15 mouse cellular contexts compared by ENCODE assay signal in the genomic region with DNA sequence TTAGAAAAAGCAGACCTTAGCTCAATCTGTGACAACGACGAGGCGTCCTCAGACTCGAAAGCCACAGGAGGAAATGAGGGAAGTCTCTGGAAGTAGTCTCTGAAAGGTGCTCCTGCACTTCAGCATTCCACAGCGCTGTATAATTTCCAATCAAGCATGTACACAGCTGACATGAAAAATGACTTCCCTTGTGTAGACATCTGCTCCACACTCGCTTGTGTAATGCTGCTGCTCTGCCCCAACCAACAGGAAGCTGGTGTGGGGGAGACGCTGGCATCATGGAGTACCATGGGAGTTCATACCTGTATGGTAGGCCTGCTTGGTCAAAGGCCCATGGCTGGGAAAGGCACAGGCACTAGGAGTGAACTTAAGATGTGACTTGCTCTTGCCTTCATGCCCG.
DNase-seq lines count a peak whose midpoint lies in the region; ATAC-seq and TF ChIP-seq lines count a peak whose summit lies in the region.
"Had no signal": no experiment of that assay in that cellular context is flagged by ENCODE, and none has a peak within 500 bp of the region (broad histone marks: within the 10 kb centered on the region; RNA-seq: fewer than 3 reads in every experiment).

No protein-coding gene starts in this region.

- TF ChIP-seq POLR2A in kidney, adult 2 months (IDR thresholded peaks at IDR 0.05; ENCODE audit: low read depth, low read length), result no peak

- no peaks in the 10 kb centered on the region for H3K36me3 ChIP-seq in kidney, adult 2 months (ENCODE audit: control insufficient read depth, insufficient read depth, low read length)
- no peaks in the 10 kb centered on the region for H3K36me3 ChIP-seq in kidney, embryonic 16.5 days (ENCODE audit: insufficient read depth, low read length)
- H3K36me3 ChIP-seq in lung, embryonic 16.5 days (ENCODE audit: control insufficient read depth, insufficient read depth, low read length), result no peaks in the 10 kb centered on the region
- H3K36me3 ChIP-seq in midbrain, embryonic 15.5 days (replicated peaks), result no peaks in the 10 kb centered on the region
- H3K36me3 ChIP-seq: forebrain, embryonic 10.5 days; neural tube, embryonic 13.5 days had no signal

- no peak overlapping the region for H3K4me2 ChIP-seq in kidney, embryonic 16.5 days (replicated peaks; ENCODE audit: low read depth, low read length)
- H3K4me2 ChIP-seq in lung, embryonic 16.5 days (ENCODE audit: low read depth, low read length), result no peak overlapping the region
- H3K4me2 ChIP-seq in midbrain, embryonic 15.5 days, result no peak overlapping the region
- H3K4me2 ChIP-seq: neural tube, embryonic 13.5 days had no signal

- no peak for TF ChIP-seq CTCF in kidney, adult 2 months (conservative IDR thresholded peaks at IDR 0.05; ENCODE audit: insufficient read depth, insufficient read length, low read depth, low read length)
- no peak for TF ChIP-seq CTCF in Patski (IDR thresholded peaks at IDR 0.05)

- WGBS in kidney, adult 2 months, result 46% methylated on average over 8 of the region's 8 CpGs
- WGBS in kidney, embryonic 16.5 days, result 53% methylated on average over 8 of the region's 8 CpGs
- WGBS in lung, embryonic 16.5 days, result 44% methylated on average over 8 of the region's 8 CpGs
- 92% methylated on average over 8 of the region's 8 CpGs for WGBS in midbrain, embryonic 15.5 days

- H3K4me1 ChIP-seq in kidney, adult 2 months (ENCODE audit: control insufficient read depth, insufficient read depth, low read length), result 0 out of 2 replicates have a peak, but pooled peaks cover 2% of the 10 kb centered on the region
- H3K4me1 ChIP-seq in kidney, embryonic 16.5 days (ENCODE audit: insufficient read depth, low read length), result peaks cover 25% of the 10 kb centered on the region; the same call in 1 of the 2 replicates
- H3K4me1 ChIP-seq in lung, embryonic 16.5 days (replicated peaks; ENCODE audit: control insufficient read depth, insufficient read depth, low read length), result peaks cover 12% of the 10 kb centered on the region; the same call in 1 of the 2 replicates
- H3K4me1 ChIP-seq in midbrain, embryonic 15.5 days, result peaks cover 7% of the 10 kb centered on the region

- H3K27ac ChIP-seq in kidney, adult 2 months (ENCODE audit: insufficient read depth, low read depth, low read length), result no peak overlapping the region
- peak overlapping the region; percentile 41; the same call in 1 of the 2 replicates for H3K27ac ChIP-seq in kidney, embryonic 16.5 days (ENCODE audit: low read length)
- H3K27ac ChIP-seq in lung, embryonic 16.5 days (ENCODE audit: low read length), result peak overlapping the region; percentile 41
- no peak overlapping the region for H3K27ac ChIP-seq in midbrain, embryonic 15.5 days
- H3K27ac ChIP-seq: forebrain, embryonic 10.5 days; heart, adult 2 months; neural tube, embryonic 13.5 days had no signal

- H3K9me3 ChIP-seq in kidney, embryonic 16.5 days (ENCODE audit: low read length), result no peaks in the 10 kb centered on the region
- H3K9me3 ChIP-seq in lung, embryonic 16.5 days (ENCODE audit: control insufficient read depth, low read length), result no peaks in the 10 kb centered on the region
- H3K9me3 ChIP-seq in midbrain, embryonic 15.5 days, result no peaks in the 10 kb centered on the region
- H3K9me3 ChIP-seq: forebrain, embryonic 10.5 days; neural tube, embryonic 13.5 days had no signal

- POLR2A ChIA-PET in Patski (lab: Charles Lee), result no interaction called here

- no peak overlapping the region for H3K4me3 ChIP-seq in kidney, adult 2 months (ENCODE audit: insufficient read depth, low read depth, low read length)
- no peak overlapping the region for H3K4me3 ChIP-seq in kidney, embryonic 16.5 days (ENCODE audit: low read length)
- H3K4me3 ChIP-seq in lung, embryonic 16.5 days (ENCODE audit: low read length), result no peak overlapping the region
- H3K4me3 ChIP-seq in midbrain, embryonic 15.5 days, result no peak overlapping the region
- H3K4me3 ChIP-seq: forebrain, embryonic 10.5 days; heart, adult 2 months; neural tube, embryonic 13.5 days had no signal

- peak; percentile 69 for ATAC-seq in Patski
- peak; percentile 57; the same call in 1 of the 2 replicates for ATAC-seq in kidney, embryonic 16.5 days (ENCODE audit: low FRiP score, low TSS enrichment)
- peak; percentile 68 for ATAC-seq in lung, embryonic 16.5 days (ENCODE audit: low read depth)
- ATAC-seq in midbrain, embryonic 15.5 days (replicated peaks), result no peak
- ATAC-seq: inflammation-experienced regulatory T-cells, adult 6 months had no signal

- CTCF ChIA-PET in Patski (lab: Charles Lee), result interaction anchor here (1.4 kb wide), 2 partner anchors 9 to 65 kb away, joined by 3 to 6 read pairs; no protein-coding TSS in a partner anchor

- H3K9ac ChIP-seq in kidney, embryonic 16.5 days (replicated peaks; ENCODE audit: low read length), result no peak overlapping the region; the same call in 1 of the 2 replicates
- no peak overlapping the region for H3K9ac ChIP-seq in lung, embryonic 16.5 days (ENCODE audit: low read length)
- no peak overlapping the region for H3K9ac ChIP-seq in midbrain, embryonic 15.5 days
- H3K9ac ChIP-seq: neural tube, embryonic 13.5 days had no signal

- in situ Hi-C loops in Patski (cut with MboI; ENCODE audit: low pct_unique_long_range_greater_than_20kb), result no loop called here

- DNase-seq in kidney, adult 2 months, result peak; percentile 33
- no peak for DNase-seq in kidney, adult 11 months
- DNase-seq in Patski (ENCODE audit: low read depth, low spot score), result no peak
- DNase-seq in thymus, postnatal 4 days, result no peak
- no peak for DNase-seq in right cerebral cortex, adult 2 months (ENCODE audit: low spot score in 2 of 2)
- DNase-seq: adrenal gland, adult 2 months; cerebellum, adult 18-20 months; heart, adult 2 months; heart, postnatal 10 days had no signal

- no peaks in the 10 kb centered on the region for H3K27me3 ChIP-seq in kidney, adult 2 months (replicated peaks; ENCODE audit: control insufficient read depth, insufficient read depth, low read length)
- H3K27me3 ChIP-seq in Patski, result no peaks in the 10 kb centered on the region
- no peaks in the 10 kb centered on the region for H3K27me3 ChIP-seq in kidney, embryonic 16.5 days (ENCODE audit: insufficient read depth, low read length)
- no peaks in the 10 kb centered on the region for H3K27me3 ChIP-seq in lung, embryonic 16.5 days (ENCODE audit: control insufficient read depth, insufficient read depth, low read depth, low read length)
- no peaks in the 10 kb centered on the region for H3K27me3 ChIP-seq in midbrain, embryonic 15.5 days (replicated peaks)
- H3K27me3 ChIP-seq: neural tube, embryonic 13.5 days had no signal

Comparison
In these comparisons a context has a peak if more than half of its experiments do, and no peak if none do; other contexts are left out.
1. H3K27ac ChIP-seq: peak in kidney, embryonic 16.5 days (single experiment) and lung, embryonic 16.5 days (single experiment); none in kidney, adult 2 months (single experiment) and midbrain, embryonic 15.5 days (single experiment).